Mouse (Mus musculus): ENCODE measurements around the gene Fhad1. TPM values are rescaled to one million over a fixed set of nuclear protein-coding genes. Genes with fewer than 3 reads are reported as not detected.
A peak's percentile ranks its signal among the peaks of the same experiment; 100 is the strongest.

The Fhad1 gene
- polyA plus RNA-seq, 1 experiment, result 4.9 TPM

GRCm38 (mm10) chr4:141870666-141871332 lies 144.1 kb downstream of the Fhad1 start:
- Histone ChIP-seq H3K27ac (ENCODE audit: insufficient read depth, low read depth, low read length) (peak overlapping the region; percentile 96), H3K4me3 (ENCODE audit: insufficient read depth, low read length) (peak overlapping the region; percentile 77), H3K4me1 (ENCODE audit: control insufficient read depth, insufficient read depth, low read length) (peaks cover 54% of the 10 kb centered on the region)
- TF ChIP-seq POLR2A (IDR thresholded peaks at IDR 0.05; ENCODE audit: borderline replicate concordance, low read depth, low read length) (no peak), CTCF (IDR thresholded peaks at IDR 0.05; ENCODE audit: low read depth, low read length) (no peak)

GRCm38 (mm10) chr4:141869436-141870215 lies 145.3 kb downstream of the Fhad1 start:
- Histone ChIP-seq H3K27ac (ENCODE audit: insufficient read depth, low read depth, low read length) (peak overlapping the region; percentile 96), H3K4me1 (ENCODE audit: control insufficient read depth, insufficient read depth, low read length) (peaks cover 57% of the 10 kb centered on the region), H3K4me3 (ENCODE audit: insufficient read depth, low read length) (peak overlapping the region; percentile 48)
- TF ChIP-seq POLR2A (IDR thresholded peaks at IDR 0.05; ENCODE audit: borderline replicate concordance, low read depth, low read length) (no peak), CTCF (IDR thresholded peaks at IDR 0.05; ENCODE audit: low read depth, low read length) (no peak)

DNA sequence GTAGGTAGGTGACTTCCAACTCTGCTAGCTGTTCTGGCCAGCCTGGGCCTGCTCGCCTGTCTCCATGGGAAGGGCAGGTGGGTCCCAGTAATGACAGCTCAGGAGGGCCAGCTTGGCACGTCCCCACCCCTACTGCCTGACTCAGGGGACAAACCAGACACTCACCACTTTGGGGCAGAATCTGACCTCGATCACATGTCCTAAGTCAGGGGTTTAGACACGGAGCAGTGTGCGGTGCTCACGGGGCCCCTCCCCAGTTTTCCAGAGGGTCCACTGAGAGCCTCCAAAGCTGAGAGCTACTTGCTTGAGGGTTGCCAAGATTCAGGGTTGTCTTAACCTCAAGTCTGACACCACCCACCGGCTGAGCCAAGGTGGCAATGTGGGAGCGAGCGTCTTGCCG lies 146.8 kb downstream of the Fhad1 start:
- H3K27ac ChIP-seq (ENCODE audit: insufficient read depth, low read depth, low read length), result peak overlapping the region; percentile 2
- H3K4me1 ChIP-seq (ENCODE audit: control insufficient read depth, insufficient read depth, low read length), result peaks cover 57% of the 10 kb centered on the region
- no peak overlapping the region for H3K4me3 ChIP-seq (ENCODE audit: insufficient read depth, low read length)
- TF ChIP-seq CTCF (IDR thresholded peaks at IDR 0.05; ENCODE audit: low read depth, low read length) (no peak), POLR2A (IDR thresholded peaks at IDR 0.05; ENCODE audit: borderline replicate concordance, low read depth, low read length) (no peak)

DNA sequence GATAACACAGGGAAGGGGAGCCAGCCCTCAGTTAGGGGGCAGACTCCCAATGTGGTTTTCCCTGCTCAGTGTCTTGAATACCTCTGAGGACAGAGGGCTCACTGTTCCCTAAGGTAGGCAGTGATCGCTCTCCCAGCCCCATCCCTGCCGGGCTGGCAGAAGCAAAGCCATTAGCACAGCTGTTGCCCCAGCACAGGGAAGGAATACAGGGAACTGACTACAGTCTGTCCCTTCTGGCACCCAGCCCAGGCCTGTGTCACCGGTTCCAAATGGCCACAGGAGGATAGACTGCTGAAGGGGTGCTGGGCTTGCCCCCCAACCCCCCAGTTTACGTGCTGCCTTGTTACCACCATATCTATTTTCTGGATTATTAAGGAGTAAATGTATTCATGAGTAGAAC lies 147.4 kb downstream of the Fhad1 start:
- no peak overlapping the region for H3K4me3 ChIP-seq (ENCODE audit: insufficient read depth, low read length)
- no peak for TF ChIP-seq POLR2A (IDR thresholded peaks at IDR 0.05; ENCODE audit: borderline replicate concordance, low read depth, low read length)
- no peak for TF ChIP-seq CTCF (IDR thresholded peaks at IDR 0.05; ENCODE audit: low read depth, low read length)
- peaks cover 57% of the 10 kb centered on the region for H3K4me1 ChIP-seq (ENCODE audit: control insufficient read depth, insufficient read depth, low read length)
- 0 out of 2 replicates have a peak overlapping the region, but pooled peaks have one; percentile 2 for H3K27ac ChIP-seq (ENCODE audit: insufficient read depth, low read depth, low read length)

DNA sequence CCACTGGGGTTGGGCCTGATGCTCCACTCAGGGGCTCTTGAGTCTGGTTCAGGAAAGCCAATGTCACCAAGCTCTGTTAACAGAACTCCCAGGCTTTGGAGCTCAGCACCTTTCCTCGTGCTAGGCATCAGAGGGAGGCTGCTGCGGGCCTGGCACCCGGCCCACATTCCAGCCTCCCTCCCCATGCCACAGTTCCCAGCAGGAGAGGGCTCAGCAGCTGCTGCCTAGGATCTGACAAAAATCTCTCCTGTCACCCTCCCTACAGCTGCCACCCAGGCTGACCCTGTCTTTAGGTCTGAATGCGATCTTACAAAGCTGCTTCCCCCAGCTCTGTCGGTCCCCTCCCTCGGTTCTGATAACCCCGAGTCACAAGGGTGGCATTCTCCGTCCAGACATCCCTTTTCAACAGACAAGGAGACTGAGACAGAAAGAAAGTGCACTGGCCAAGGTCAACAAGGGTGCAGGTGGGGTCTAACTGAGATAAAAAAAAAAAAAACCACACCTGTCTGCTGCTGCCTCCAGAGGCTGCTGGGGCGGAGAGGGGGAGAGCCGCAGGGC lies 147.9 kb downstream of the Fhad1 start:
- Histone ChIP-seq H3K4me1 (ENCODE audit: control insufficient read depth, insufficient read depth, low read length) (peaks cover 58% of the 10 kb centered on the region), H3K27ac (ENCODE audit: insufficient read depth, low read depth, low read length) (no peak overlapping the region), H3K4me3 (ENCODE audit: insufficient read depth, low read length) (no peak overlapping the region)
- TF ChIP-seq CTCF (IDR thresholded peaks at IDR 0.05; ENCODE audit: low read depth, low read length) (no peak), POLR2A (IDR thresholded peaks at IDR 0.05; ENCODE audit: borderline replicate concordance, low read depth, low read length) (no peak)

- Histone ChIP-seq H3K4me1 (ENCODE audit: control insufficient read depth, insufficient read depth, low read length) (peaks cover 51% of the 10 kb centered on the region), H3K4me3 (ENCODE audit: insufficient read depth, low read length) (no peak overlapping the region), H3K27ac (ENCODE audit: insufficient read depth, low read depth, low read length) (no peak overlapping the region)
- no peak for TF ChIP-seq CTCF (IDR thresholded peaks at IDR 0.05; ENCODE audit: low read depth, low read length)
- no peak for TF ChIP-seq POLR2A (IDR thresholded peaks at IDR 0.05; ENCODE audit: borderline replicate concordance, low read depth, low read length)
These were observed 149.3 kb downstream of the Fhad1 start for GRCm38 (mm10) chr4:141865600-141865999.

DNA sequence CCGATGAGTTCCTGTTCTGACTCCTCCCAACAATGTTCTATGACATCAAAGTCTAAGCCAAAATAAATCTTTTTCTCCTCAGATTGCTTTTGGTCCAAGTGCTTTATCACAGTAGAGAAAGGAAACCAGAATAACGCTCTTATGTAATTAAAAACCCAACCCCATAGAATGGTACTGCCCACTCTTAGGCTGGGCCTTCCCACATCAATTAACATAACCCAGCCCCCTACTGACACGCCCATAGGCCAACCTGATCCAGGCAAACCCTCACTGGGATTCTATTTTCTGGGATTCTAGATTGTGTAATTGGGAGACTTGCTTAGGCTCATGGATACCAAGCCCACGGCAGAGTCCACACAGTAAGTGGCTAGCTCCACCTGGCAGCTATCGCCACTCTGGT lies 149.9 kb downstream of the Fhad1 start:
- H3K27ac ChIP-seq (ENCODE audit: insufficient read depth, low read depth, low read length), result no peak overlapping the region
- peaks cover 45% of the 10 kb centered on the region for H3K4me1 ChIP-seq (ENCODE audit: control insufficient read depth, insufficient read depth, low read length)
- H3K4me3 ChIP-seq (ENCODE audit: insufficient read depth, low read length), result no peak overlapping the region
- TF ChIP-seq CTCF (IDR thresholded peaks at IDR 0.05; ENCODE audit: low read depth, low read length), result no peak
- no peak for TF ChIP-seq POLR2A (IDR thresholded peaks at IDR 0.05; ENCODE audit: borderline replicate concordance, low read depth, low read length)

GRCm38 (mm10) chr4:141864506-141864905 lies 150.4 kb downstream of the Fhad1 start:
- Histone ChIP-seq H3K27ac (ENCODE audit: insufficient read depth, low read depth, low read length) (no peak overlapping the region), H3K4me3 (ENCODE audit: insufficient read depth, low read length) (no peak overlapping the region), H3K4me1 (ENCODE audit: control insufficient read depth, insufficient read depth, low read length) (peaks cover 44% of the 10 kb centered on the region)
- TF ChIP-seq CTCF (IDR thresholded peaks at IDR 0.05; ENCODE audit: low read depth, low read length) (no peak), POLR2A (IDR thresholded peaks at IDR 0.05; ENCODE audit: borderline replicate concordance, low read depth, low read length) (no peak)

- H3K4me1 ChIP-seq (ENCODE audit: control insufficient read depth, insufficient read depth, low read length), result peaks cover 43% of the 10 kb centered on the region
- H3K4me3 ChIP-seq (ENCODE audit: insufficient read depth, low read length), result no peak overlapping the region
- H3K27ac ChIP-seq (ENCODE audit: insufficient read depth, low read depth, low read length), result no peak overlapping the region
- TF ChIP-seq CTCF (IDR thresholded peaks at IDR 0.05; ENCODE audit: low read depth, low read length), result no peak
- TF ChIP-seq POLR2A (IDR thresholded peaks at IDR 0.05; ENCODE audit: borderline replicate concordance, low read depth, low read length), result no peak
These were observed 151.1 kb downstream of the Fhad1 start for GRCm38 (mm10) chr4:141863726-141864280.

Data from bone marrow macrophage, adult 2 months (primary cell).